Mouse (Mus musculus): Measurements from ENCODE around the gene Rnh1.
A peak's percentile ranks its signal among the peaks of the same experiment; 100 is the strongest.

Gene Rnh1

DNA sequence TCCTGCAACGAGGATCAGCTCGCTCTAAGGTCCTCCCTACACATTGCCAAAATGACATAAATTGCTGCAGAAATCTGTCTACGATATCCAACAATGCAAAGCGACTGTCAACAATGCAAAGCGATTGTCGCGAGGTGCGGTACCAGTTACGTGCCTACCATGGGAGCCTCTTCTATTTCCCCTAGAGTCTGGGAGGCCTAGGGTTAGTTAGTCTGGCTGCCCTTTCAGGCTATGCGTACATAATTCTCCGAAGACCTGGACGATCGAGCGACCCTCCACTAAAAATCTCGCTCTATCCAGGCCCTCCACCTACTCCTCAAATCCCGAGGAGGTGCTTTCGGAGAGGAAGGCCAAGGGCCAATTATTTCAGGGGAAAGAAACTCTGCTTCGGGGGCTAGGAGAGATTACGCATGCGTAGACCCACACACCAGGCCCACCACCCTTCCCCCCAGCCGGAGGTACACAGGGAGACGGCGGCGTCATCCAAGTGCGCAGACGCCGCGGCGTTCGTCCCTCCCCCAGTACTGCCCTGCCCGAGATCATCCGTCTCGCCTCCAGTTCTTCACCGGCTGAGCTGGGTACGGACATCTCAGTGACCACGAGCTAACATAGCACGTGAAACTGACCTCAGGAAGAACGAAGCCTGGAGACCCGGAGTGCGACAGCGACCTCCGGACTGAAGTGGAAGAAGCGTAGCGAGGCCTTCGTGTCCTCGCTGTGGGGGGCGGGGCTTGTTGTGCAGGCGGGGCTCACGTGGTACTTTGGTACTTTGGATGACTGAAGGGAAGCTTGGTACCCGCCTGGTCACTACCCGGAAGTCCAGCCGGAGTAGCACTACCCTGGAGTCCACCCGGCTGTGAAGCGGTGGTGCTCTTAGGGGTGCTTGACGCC lies at the start of gene Rnh1:
TSS of gene Rnh1 (minus strand) at position 742 of the 891 bp plus-strand sequence.
- peak; percentile 91 for DNase-seq

DNA sequence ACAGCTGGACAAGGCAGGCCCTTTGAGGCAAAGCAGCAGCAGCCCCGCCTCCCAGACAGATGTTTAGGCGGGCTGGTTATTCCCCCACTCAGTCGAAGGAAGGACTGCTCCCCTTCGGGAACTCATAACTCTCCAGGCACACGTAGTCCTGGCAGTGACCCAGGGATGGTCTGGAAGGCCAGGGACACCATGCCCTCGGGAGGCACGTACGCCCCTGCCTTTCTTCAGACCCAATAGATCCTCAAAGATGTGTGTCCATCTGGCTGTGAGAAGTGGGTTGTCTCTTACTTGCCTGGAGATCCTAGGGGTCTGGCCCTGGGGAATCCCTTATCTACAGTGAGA lies 49.4 kb upstream of the Rnh1 start:
- DNase-seq, result no peak

DNA sequence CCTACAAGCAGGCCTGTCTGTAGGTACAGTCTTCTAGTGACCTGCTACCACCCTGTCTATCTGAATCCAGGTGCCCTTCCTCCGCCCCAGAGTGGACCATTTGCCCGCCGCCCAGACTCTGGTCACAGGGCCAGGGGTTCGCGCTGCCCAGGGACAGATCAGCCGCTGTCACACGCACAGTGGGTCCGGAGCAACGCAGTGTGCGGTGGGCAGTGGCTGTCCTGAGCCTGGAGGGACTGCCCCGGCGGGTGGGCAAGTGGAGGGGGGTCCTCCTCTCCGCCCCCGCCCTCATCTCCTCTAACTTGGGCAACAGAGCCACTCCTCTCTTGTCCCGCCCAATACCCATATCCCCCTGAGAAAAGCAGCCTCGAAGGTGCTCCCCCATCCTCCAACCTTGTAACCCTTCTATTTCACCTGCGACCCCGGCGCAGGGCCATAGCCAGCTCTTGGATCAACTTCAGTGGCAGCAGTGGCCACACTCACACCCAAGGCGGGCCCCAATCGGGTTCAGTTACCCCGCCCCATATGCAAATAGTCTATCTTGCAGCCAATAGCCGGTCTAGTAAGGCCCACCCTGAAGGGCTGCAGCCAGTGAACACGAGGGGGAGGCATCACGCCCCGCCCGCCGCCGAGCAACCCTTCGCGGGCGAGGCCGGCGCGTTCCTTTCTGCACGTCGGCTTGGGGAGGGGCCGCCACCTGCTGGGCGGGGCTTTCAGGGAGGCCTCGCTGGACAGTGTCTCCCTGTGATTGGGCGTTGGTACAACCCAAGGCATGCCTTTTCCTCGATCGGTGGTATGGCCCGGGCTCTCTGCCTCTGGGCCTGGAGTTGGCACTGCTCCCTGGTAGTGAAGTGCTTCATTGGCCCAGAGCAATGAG lies 48.8 kb upstream of the Rnh1 start:
- peak; percentile 96 for DNase-seq

DNA sequence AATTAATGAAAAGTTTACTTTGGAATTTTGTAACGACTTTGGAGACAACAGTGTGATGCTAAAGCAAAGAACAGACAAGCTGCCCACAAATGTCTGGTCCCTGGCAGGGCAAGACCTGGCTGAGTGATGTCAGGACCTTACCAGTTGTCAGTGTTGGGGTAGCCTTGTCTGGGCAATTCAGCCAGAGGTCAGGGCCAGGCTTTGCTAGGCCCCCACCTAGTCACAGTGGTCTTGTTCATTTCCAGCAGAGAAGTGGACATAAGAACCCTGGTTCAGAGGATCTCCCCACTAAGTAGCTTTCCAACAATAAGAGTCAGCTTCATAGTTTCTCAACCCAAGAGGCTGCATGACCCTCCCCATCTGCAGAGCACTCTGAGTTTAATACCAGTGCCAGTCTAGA lies 47.7 kb upstream of the Rnh1 start:
- no peak for DNase-seq

DNA sequence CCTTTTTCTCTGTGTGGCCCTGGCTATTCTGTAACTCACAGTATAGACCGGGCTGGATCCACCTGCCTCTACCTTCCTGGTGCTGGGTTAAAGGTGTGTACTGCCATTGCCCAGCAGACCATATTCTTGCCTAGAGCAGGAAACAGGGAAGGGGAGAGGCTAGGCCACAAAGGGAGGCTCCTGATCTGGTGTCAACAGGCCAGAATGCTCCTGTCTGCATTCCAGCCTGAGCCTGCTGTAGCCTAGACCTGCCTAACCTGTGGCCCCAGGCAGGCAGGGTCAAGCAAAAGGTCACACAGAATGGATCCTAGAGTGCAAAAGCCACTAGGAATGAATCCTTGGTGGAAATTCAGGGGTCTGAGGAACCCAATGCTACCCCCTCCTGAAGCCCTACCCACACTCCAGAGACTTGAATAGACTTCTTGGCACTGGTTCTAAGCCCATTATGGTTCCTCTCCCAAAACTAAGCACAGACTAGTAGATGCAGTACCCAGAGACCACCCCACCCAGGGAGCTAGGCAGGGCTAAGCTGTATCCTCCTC lies 47.0 kb upstream of the Rnh1 start:
- DNase-seq, result no peak

DNA sequence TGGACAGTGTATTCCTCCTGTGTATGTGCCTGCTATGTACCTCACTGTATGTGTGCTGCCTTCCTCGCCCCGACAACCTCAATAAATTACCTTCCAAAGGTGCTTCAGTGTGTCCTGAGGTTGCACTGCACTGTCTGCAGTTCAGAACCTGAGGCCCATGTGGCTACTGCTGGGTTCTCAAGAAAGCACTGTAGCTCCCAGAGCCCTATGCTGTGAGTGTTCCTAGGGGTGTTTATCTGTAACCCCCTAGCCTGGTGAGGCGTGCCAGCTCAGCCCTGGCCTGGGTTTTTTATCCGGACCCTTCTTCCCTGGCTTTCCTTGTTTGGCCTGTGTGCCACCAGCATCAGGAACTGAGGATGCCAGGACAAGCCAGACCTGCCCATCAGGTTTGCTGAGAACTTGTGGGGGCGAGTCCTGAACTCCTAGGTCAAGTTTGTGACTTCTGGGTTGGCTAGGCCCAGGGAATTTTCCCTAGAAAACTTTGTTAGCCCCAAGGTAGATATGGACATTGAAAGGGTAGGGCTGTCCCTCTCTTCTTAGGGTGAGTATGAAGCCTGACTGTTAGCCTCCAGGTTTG lies 46.0 kb upstream of the Rnh1 start:
- DNase-seq, result no peak

DNA sequence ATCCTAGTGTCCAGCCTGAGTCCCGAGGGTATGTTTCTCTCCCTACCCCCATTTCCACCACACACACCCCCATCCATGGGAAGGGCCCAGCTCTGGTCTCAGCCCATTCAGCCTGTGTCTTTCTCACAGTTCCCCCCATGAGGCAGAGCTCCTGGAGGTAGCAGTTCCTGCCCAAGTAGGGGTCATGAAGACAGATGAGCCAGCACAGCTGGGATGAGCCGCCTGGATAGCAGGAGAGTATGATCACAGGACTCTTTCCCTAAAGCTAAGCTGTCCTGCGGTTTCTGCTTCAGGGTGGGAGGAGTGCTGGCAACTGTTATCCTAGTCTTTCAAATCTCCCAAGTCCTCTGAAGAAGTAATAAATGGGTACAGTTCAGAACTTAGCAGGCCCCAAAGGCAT lies 45.5 kb upstream of the Rnh1 start:
- no peak for DNase-seq

DNA sequence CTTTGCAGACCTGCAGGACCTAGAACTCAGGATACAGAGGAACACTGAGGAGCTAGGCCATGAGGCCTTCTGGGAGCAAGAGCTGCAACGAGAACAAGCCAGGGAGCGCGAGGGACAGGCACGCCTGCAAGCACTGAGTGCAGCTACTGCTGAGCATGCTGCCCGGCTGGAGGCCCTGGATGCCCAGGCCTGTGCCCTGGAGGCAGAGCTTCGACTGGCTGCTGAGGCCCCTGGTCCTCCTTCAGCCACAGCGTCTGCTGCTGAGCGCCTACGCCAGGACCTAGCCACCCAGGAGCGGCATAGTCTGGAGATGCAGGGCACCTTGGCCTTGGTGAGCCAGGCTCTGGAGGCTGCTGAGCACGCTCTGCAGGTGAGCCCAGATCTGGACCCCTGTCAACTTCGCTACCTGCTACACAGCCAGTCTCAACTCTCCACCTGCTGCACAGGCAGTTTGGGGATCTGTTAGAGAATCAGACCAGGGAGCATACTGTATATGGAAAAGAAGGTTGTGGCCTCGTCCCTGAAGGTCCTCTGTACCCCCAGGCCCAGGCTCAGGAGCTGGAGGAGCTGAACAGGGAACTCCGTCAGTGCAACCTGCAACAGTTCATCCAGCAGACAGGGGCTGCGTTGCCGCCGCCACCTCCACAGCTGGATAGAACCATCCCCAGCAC lies 44.8 kb upstream of the Rnh1 start:
- no peak for DNase-seq

DNA sequence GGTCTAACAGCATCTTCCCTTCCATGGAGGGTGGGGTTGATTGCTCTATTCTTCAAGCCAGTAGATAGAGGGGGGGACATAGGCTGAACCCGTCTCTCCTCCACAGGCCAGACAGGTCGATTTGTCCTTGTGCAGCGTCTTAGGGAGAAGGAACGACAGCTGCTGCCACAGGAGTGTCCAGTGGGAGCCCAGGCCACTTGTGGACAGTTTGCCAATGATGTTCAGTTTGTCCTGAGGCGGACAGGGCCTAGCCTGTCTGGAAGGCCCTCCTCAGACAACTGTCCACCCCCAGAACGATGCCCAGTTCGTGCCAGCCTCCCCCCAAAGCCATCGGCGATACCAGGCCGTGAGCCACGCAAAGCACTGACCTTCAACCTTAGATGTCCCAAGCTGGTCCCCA lies 44.2 kb upstream of the Rnh1 start:
- no peak for DNase-seq

DNA sequence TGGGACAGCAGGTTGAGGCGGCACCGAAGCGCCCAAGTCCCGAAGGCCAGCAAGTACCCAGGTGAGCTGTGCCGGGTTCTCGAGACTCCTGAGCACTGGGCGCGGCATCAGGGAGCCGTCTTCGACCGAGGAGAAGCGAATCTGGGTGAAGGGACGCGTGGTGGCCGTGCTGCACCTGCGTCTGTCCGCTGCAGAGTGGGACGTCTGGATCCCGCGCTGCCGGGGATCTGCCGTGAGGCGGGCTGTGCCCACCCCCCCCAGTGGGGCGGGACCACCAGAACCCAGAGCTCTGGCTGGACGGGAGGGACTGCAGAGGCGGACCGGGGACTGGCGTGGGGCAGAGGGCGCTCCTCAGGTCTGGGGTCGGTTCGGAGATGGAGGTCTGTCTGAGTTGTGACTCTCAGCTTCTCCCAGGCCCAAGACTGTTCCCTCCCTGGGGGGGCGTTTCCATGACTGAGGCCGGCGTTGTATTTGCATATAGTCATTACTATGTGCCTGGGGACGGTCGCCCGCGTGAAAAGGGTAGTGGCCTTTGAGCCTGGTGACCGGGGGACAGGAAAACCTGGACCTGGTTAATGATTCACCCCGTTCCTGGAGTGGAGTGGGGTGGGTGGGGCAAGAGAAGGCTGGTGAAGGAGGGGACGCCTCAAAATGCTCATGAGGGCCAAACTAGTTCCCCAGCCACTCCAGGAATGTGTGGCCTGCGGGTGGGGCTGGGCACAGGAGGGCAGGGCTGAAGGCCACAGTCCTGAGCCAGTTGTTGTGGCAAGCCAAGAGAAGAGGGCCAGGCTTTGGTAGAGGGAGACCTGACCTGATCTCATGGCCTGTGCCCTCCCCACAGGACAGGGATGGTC lies 43.5 kb upstream of the Rnh1 start:
- DNase-seq, result peak; percentile 80

DNA sequence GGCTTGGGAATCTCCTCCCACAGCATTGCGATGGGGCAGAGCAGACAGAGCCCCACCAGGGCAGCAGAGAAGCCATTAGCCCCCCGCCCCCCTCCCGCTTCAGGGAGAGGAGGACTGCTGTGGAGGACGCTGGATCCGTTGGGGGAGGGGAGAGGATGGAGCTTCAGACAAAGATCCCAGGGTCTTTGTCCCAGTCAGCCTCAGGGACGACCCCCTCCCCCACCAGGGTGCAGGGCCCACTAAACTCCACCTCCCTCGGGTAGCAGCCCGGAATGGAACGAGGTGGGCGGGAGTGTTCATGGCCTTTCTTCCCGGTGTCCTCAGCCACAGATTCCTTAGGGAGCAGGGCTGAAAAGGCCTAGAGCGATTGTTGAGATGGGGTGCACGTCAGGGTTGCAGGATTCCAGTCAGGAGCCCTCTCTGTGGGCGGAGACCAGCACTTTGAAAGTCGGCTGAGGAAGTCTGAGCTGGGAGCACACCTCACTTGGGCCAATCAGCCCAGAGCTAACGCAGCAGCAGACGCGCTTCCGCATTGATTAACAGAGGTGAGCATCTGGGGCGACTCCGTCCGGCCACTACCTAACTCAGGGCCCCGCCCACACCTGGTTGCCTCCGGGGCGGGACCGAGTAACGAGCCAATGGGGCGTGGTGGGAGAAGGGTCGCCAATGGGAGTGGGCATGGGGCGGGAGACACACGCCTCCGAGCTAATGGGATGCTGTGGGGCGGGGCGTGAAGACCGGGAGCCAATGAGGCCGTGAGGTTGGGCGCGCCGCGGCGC lies 42.6 kb upstream of the Rnh1 start, which contains the start of gene Rassf7:
TSS of gene Rassf7 (plus strand) at position 760 of the 779 bp plus-strand sequence.
- peak; percentile 93 for DNase-seq

DNA sequence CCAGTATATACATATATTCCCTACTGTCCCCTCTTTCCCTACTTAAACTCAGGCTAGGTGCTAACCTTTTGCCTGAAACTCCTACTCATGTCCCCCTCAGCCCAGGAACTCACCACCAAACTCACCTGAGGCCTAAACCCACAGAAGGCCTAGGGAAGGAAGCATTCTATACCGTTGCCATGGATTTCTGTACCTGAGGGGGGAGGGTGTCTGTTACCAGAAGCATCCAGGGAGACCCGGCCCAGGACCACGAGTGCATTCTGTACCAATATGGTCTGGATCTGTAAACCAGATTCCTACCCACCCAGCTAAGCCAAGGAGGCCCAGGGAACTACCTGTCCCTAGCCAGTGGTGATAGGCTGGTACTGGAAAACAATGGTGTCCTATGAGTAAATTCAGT lies 41.7 kb upstream of the Rnh1 start:
- DNase-seq, result no peak

DNA sequence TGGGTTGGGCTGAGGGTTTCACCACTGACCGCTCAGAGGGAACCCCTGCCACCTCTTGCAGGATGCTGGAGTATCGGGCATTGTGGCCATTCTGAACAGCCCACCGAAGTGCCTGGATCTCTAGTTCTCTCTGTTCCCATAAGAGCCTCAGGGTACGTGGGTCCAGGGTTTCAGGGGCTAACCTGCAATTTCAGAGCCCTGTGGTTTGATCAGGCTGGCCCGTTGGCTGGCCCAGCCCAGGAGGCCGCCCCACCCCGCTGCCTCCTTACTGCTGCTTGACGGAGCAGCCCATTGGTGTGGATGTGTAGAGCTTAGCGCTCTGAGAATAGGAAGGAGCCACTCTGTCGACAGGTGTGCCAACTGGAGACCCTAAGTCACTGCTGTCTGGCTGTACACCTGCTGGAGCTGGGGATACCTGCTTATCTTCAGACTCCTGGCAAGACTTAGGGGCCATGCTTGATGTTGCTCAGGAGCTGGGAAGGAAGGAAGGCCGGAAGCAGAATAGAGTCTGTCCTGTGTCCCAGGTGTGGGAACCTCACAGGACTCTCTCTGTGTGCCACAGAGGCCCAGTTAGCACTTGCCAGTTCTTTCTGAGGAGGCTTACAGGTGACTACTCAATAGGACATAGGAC lies 41.1 kb upstream of the Rnh1 start, which contains the start of gene Lmntd2:
TSS of gene Lmntd2 (minus strand) at position 476 of the 631 bp plus-strand sequence.
- no peak for DNase-seq

DNA sequence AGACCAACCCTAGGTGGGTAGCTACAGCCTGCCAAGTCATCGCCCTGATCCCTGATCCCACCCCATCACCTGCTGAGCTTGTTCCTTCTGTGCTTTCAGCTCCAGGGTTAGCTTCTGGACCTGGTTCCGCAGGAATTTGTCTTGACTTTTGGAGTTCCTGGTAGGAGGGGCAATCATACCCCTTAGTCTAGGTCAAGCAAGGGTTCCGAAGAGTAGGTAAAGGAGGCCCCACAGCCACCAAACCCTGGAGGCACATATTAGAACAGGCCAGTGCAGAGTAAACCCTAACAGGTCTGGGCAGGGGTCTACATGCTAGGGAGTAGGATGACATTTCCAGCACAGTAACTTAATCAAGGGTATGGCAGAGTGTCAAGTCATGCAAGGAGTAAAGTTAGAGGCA lies 40.5 kb upstream of the Rnh1 start:
- DNase-seq, result no peak

DNA sequence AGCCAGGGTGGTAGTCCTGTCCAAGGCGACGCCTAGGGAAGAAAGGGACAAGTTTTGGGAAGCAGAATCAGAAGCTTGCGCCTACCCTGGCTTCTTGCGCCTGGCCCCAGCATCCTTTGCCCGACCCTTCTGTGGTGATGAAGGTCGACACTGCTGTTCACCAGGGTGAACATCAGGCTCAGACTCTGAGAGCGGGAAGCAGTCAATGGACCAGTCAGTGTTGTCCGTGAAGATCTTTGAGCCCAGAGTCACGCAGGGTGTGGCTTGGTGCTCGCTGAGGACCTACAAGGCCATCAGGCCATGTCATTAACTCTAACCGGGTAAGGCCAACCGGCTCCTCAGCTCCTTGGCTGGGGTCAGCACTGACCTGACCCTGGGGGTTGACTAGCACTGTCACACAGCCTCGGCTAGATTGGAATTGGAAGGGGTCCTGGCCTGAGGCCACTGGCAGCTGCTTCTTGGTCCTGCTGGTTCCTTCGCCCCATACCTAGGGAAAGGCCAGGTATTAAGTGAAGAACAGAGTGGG lies 38.0 kb upstream of the Rnh1 start:
- DNase-seq, result no peak

DNA sequence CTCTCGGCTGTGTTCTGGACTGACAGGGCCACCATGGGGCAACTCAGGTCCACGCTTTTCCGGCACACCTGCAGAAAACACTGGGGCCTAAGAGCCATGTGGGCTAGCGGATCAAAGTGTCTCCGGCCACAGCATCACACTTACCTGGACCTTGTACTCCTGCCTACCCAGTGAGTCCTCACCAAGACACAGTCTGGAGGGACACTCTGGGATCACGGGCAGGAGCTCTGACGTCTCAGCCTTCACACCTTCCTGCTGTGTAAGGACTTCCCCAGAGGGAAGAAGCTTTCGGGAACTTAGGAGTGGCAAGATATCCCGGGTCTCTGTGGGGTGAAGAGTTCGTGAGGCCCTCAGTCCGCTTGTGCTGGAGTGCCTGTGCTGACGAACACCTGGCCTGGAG lies 37.5 kb upstream of the Rnh1 start:
- no peak for DNase-seq

DNA sequence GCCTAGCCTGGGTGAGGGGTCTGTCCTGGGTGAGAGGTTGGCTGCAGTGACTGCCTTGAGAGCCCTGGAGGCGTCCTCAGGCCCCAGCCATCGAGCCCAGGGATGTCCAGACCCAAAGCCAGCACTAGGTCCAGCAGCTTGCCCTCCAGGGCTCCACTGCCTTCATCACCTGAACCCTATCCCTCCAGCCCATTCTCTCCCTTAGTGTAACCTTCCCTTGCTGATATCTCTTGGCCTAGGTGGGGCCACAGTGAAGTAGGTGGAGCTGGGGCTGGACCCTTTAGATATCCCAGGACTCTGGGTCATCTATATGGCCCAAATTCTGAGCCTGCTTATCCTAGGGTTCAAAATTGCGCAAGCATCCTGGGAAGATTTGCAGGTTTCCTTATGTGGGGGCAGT lies 36.9 kb upstream of the Rnh1 start:
- no peak for DNase-seq

DNA sequence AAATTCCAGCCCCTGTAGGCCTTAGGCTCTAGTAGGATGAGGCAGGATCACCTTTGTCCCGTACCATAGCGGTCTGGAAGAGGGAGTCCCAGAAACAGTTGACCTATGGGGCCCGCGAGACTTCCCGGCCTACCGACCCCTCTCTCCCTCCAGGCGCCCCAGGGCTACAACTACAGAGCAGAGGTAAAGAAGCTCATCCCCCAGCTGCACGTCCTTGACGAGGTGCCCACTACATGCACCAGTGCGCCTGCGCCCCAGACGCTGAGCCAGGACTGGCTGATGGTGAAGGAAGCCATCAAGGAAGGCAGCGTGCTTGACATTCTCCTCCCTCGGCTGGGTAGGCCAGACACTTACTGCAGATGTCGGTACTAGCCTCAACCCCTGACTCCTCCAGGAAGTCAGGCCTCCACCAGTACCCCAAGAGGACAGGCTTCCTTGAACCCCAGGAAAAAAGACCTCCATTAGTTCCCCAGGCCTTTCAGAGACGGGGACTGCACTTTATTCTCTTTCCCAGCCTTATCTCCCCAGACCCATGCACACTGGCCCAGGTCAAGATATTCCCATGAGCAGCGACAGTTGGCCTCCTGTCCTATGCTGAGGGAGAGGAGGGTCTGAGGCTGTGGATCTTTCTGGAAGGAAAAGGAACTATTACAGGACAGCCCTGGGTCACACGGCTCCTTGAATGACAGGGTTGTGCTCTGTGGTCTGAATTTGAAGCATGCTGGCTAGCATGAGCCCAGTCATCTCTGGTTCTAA lies 33.7 kb upstream of the Rnh1 start:
- DNase-seq, result no peak

DNA sequence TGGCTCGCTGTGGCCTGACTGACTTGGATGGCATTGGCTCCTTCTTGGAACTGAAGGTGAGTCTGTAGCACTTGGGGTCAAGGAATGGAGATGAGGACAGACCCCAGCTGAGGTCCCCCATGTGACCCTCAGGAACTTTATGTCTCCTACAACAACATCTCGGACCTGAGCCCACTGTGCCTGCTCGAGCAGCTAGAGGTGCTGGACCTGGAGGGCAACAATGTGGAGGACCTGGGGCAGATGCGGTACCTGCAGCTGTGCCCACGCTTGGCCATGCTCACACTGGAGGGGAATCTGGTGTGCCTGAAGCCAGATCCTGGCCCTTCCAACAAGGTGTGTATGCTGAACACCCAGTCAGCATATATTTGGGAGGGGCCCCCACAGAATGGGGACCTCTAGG lies 32.8 kb upstream of the Rnh1 start:
- no peak for DNase-seq

All from lung, postnatal 14 days (tissue).